Mouse (Mus musculus) hindbrain, embryonic 14.5 days (tissue): ENCODE results near the gene Tle4. TPM values are rescaled to one million over a fixed set of nuclear protein-coding genes. Genes with fewer than 3 reads are reported as not detected.

Source experiments
- ATAC-seq: fragments of 200-750 bp; cut with Nextera tagmentation; 2 replicates; pipeline ENCODE4 v1.8.0; 2017; ENCODE audit warnings: moderate number of reproducible peaks, mild to moderate bottlenecking, moderate TSS enrichment, moderate library complexity; ENCODE audit not compliant: low FRiP score
- DNase-seq: peaks from one replicate; pipeline ENCODE4 v3.0.0-alpha.2; 2015; ENCODE audit warnings: low spot score
- H3K27ac ChIP-seq: fragments of 300-500 bp; sonication (generic); 2 replicates; pipeline ENCODE4 v1.5.1; 2014; ENCODE audit warnings: mild to moderate bottlenecking, moderate library complexity
- H3K27me3 ChIP-seq: fragments of 300-500 bp; sonication (generic); 2 replicates; pipeline ENCODE4 v1.6.1; 2014; ENCODE audit warnings: mild to moderate bottlenecking, low read length, mixed read lengths; ENCODE audit not compliant: control insufficient read depth, insufficient read depth
- H3K36me3 ChIP-seq: fragments of 300-500 bp; sonication (generic); replicated peaks from 2 replicates; pipeline ENCODE4 v1.6.1; 2014; ENCODE audit not compliant: control insufficient read depth, insufficient read depth
- H3K4me1 ChIP-seq: fragments of 300-500 bp; sonication (generic); replicated peaks from 2 replicates; pipeline ENCODE4 v1.6.1; 2014; ENCODE audit warnings: antibody characterized with exemption, low read length, mixed read lengths; ENCODE audit not compliant: control insufficient read depth, insufficient read depth
- H3K4me2 ChIP-seq: fragments of 300-500 bp; sonication (generic); replicated peaks from 2 replicates; pipeline ENCODE4 v1.6.1; 2014; ENCODE audit warnings: mild to moderate bottlenecking, moderate library complexity
- H3K4me3 ChIP-seq: fragments of 300-500 bp; sonication (generic); replicated peaks from 2 replicates; pipeline ENCODE4 v1.5.1; 2014; ENCODE audit warnings: mild to moderate bottlenecking, low read length
- H3K9ac ChIP-seq: fragments of 300-500 bp; sonication (generic); 2 replicates; pipeline ENCODE4 v1.6.1; 2014
- H3K9me3 ChIP-seq: fragments of 300-500 bp; sonication (generic); 2 replicates; pipeline ENCODE4 v1.6.1; 2016; ENCODE audit warnings: low read length; ENCODE audit not compliant: control insufficient read depth
- WGBS: fragments of 180-500 bp; shearing (Covaris S2); extraction: QIAGEN DNeasy Blood & Tissue Kit; methylation state at CpG from one replicate; pipeline ENCODE4 v1.1.7; 2014; 5-methylcytosine and 5-hydroxymethylcytosine counted together
- polyA plus RNA-seq: library from polyadenylated mRNA; unstranded; fragments of >200 nt; fragmentation: Nextera tagmentation; extraction: Ambion mirVana; gene quantifications from 2 replicates; pipeline ENCODE4 v1.2.1, GENCODE M21; 2014

Gene Tle4
- polyA plus RNA-seq, 1 experiment from 2014 or later, result 26.8 TPM

- DNase-seq, result no peak
- WGBS, result 80% methylated on average over 5 of the region's 5 CpGs
- ATAC-seq, result no peak
- Histone ChIP-seq H3K27me3 (peaks cover 3% of the 10 kb centered on the region; the same call in 1 of the 2 replicates), H3K4me2 (no peak overlapping the region), H3K4me1 (no peaks in the 10 kb centered on the region), H3K9me3 (no peaks in the 10 kb centered on the region), H3K4me3 (no peak overlapping the region), H3K27ac (no peak overlapping the region), H3K36me3 (no peaks in the 10 kb centered on the region), H3K9ac (no peak overlapping the region)
Measured at GRCm38 (mm10) chr19:14614816-14615215, 17.0 kb upstream of the Tle4 start.

- Histone ChIP-seq H3K4me1 (no peaks in the 10 kb centered on the region), H3K27ac (no peak overlapping the region), H3K9me3 (no peaks in the 10 kb centered on the region), H3K36me3 (no peaks in the 10 kb centered on the region), H3K4me3 (no peak overlapping the region), H3K9ac (no peak overlapping the region), H3K27me3 (peaks cover 3% of the 10 kb centered on the region; the same call in 1 of the 2 replicates), H3K4me2 (no peak overlapping the region)
- ATAC-seq (no peak), DNase-seq (no peak)
- 65% methylated on average over 8 of the region's 8 CpGs for WGBS
Measured at GRCm38 (mm10) chr19:14610542-14611317, 12.9 kb upstream of the Tle4 start.

- 80% methylated on average over 1 of the region's 1 CpGs for WGBS
- H3K27ac ChIP-seq, result no peak overlapping the region
- ATAC-seq (no peak), DNase-seq (no peak)
- H3K4me2 ChIP-seq, result no peak overlapping the region
- no peaks in the 10 kb centered on the region for H3K36me3 ChIP-seq
- no peaks in the 10 kb centered on the region for H3K9me3 ChIP-seq
- no peak overlapping the region for H3K4me3 ChIP-seq
- peaks cover 15% of the 10 kb centered on the region; the same call in 1 of the 2 replicates for H3K4me1 ChIP-seq
- H3K27me3 ChIP-seq, result no peaks in the 10 kb centered on the region; the same call in 1 of the 2 replicates
- H3K9ac ChIP-seq, result no peak overlapping the region
Measured at GRCm38 (mm10) chr19:14600841-14601240, 3.0 kb upstream of the Tle4 start.

- no peaks in the 10 kb centered on the region for H3K36me3 ChIP-seq
- no peaks in the 10 kb centered on the region for H3K9me3 ChIP-seq
- no peak overlapping the region for H3K4me2 ChIP-seq
- 89% methylated on average over 3 of the region's 3 CpGs for WGBS
- H3K4me1 ChIP-seq, result peaks cover 15% of the 10 kb centered on the region; the same call in 1 of the 2 replicates
- DNase-seq, result no peak
- H3K4me3 ChIP-seq, result no peak overlapping the region
- no peak for ATAC-seq
- H3K27ac ChIP-seq, result no peak overlapping the region
- H3K27me3 ChIP-seq, result no peaks in the 10 kb centered on the region; the same call in 1 of the 2 replicates
- no peak overlapping the region for H3K9ac ChIP-seq
Measured at GRCm38 (mm10) chr19:14600354-14600753, 2.5 kb upstream of the Tle4 start.

- no peaks in the 10 kb centered on the region for H3K9me3 ChIP-seq
- no peak overlapping the region for H3K9ac ChIP-seq
- WGBS, result 36% methylated on average over 8 of the region's 8 CpGs
- H3K27me3 ChIP-seq, result no peaks in the 10 kb centered on the region; the same call in 1 of the 2 replicates
- H3K4me2 ChIP-seq, result no peak overlapping the region
- ATAC-seq (no peak), DNase-seq (no peak)
- no peaks in the 10 kb centered on the region for H3K36me3 ChIP-seq
- no peak overlapping the region for H3K27ac ChIP-seq
- H3K4me1 ChIP-seq, result peaks cover 15% of the 10 kb centered on the region; the same call in 1 of the 2 replicates
- H3K4me3 ChIP-seq, result no peak overlapping the region
Measured at GRCm38 (mm10) chr19:14599851-14600251, 2.0 kb upstream of the Tle4 start.

- H3K36me3 ChIP-seq, result no peaks in the 10 kb centered on the region
- H3K4me3 ChIP-seq, result peak overlapping the region; percentile 76
- peaks cover 16% of the 10 kb centered on the region for H3K4me1 ChIP-seq
- no peak for DNase-seq
- H3K27me3 ChIP-seq, result no peaks in the 10 kb centered on the region
- WGBS, result under 1% methylated on average over 46 of the region's 46 CpGs
- peak overlapping the region; percentile 96 for H3K27ac ChIP-seq
- peak overlapping the region; percentile 66 for H3K9ac ChIP-seq
- H3K9me3 ChIP-seq, result no peaks in the 10 kb centered on the region
- peak overlapping the region; percentile 71 for H3K4me2 ChIP-seq
- ATAC-seq, result peak; percentile 72; the same call in 1 of the 2 replicates
Measured at GRCm38 (mm10) chr19:14598690-14599288, 938 bp upstream of the Tle4 start.

GRCm38 (mm10) chr19:14596941-14597916 is 622 bp downstream of the Tle4 start:
- under 1% methylated on average over 110 of the region's 120 CpGs for WGBS
- H3K4me1 ChIP-seq, result peaks cover 26% of the 10 kb centered on the region
- no peaks in the 10 kb centered on the region for H3K9me3 ChIP-seq
- H3K27me3 ChIP-seq, result no peaks in the 10 kb centered on the region
- H3K27ac ChIP-seq, result peak overlapping the region; percentile 97
- DNase-seq (peak; percentile 46), ATAC-seq (no peak)
- H3K36me3 ChIP-seq, result no peaks in the 10 kb centered on the region
- H3K4me3 ChIP-seq, result peak overlapping the region; percentile 76
- H3K4me2 ChIP-seq, result peak overlapping the region; percentile 65
- H3K9ac ChIP-seq, result peak overlapping the region; percentile 96

GRCm38 (mm10) chr19:14596358-14596940 is 1.4 kb downstream of the Tle4 start:
- DNase-seq, result peak; percentile 36
- peak overlapping the region; percentile 65 for H3K4me2 ChIP-seq
- WGBS, result under 1% methylated on average over 12 of the region's 12 CpGs
- no peaks in the 10 kb centered on the region for H3K27me3 ChIP-seq
- H3K4me3 ChIP-seq, result peak overlapping the region; percentile 76
- peak overlapping the region; percentile 96 for H3K9ac ChIP-seq
- peaks cover 32% of the 10 kb centered on the region for H3K4me1 ChIP-seq
- H3K9me3 ChIP-seq, result no peaks in the 10 kb centered on the region
- ATAC-seq, result no peak
- H3K27ac ChIP-seq, result peak overlapping the region; percentile 97
- H3K36me3 ChIP-seq, result no peaks in the 10 kb centered on the region
